Mouse (Mus musculus) cerebellum, adult 11-12 months (tissue): ENCODE measurements at regions not wholly inside any gene's neighbourhood (a gene's known extent, or its start where the extent isn't known, plus 50 kb on each side); places are given as distances from the start of the nearest gene placed in this dataset.

ENCODE experiments used
- DNase-seq: peaks from one replicate; pipeline ENCODE4 v3.0.0; 2022

- DNase-seq = no peak
Observed at GRCm38 (mm10) chr12:107723860-107724320, 235.5 kb downstream of the 3110018I06Rik start.

DNA sequence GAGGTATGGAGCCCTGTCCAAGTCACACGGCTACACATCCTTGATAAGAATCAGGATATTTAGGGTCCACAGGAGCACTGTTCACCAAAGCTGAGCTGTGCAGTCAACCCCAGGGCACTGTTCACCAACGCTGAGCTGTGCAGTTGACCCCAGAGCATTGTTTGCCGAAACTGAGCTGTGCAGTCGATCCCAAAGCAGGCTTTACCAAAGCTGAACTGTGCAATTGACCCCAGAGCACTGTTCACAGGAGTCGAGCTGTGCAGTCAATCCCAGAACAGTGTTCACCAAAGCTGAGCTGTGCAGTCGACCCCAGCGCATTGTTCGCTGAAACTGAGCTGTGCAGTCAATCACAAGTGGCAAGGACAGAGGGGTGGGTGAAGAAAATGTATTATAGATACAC, 236.0 kb downstream of the 3110018I06Rik start:
- DNase-seq = no peak

- DNase-seq = no peak
Observed at GRCm38 (mm10) chr12:107728865-107729264, 240.4 kb downstream of the 3110018I06Rik start.

- DNase-seq = no peak
Observed at GRCm38 (mm10) chr12:107729301-107729700, 240.9 kb downstream of the 3110018I06Rik start.

- DNase-seq = no peak
Observed at GRCm38 (mm10) chr12:107730940-107731339, 242.5 kb downstream of the 3110018I06Rik start.

DNA sequence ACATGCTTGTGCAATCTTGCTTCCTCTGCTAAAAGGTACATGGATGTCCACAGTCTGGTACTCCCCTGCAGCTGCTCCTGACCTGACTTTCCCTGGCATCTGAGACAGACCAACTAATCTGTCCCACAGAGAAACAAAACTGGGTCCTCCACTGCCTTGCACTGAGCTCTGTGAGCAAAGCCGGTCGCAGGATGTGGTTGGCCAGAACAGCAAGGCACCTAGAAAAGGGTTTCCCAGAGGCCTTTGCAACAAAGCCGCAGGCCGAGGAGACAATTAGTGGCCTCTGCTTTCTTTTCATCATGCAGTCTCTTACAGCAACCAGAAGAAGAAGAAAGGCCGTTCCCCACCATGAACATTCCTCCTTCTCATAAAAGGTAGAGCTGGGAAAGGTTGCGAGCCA, 246.1 kb downstream of the 3110018I06Rik start:
- DNase-seq = no peak

- DNase-seq = no peak
Observed at GRCm38 (mm10) chr12:107742641-107743040, 254.2 kb downstream of the 3110018I06Rik start.

DNA sequence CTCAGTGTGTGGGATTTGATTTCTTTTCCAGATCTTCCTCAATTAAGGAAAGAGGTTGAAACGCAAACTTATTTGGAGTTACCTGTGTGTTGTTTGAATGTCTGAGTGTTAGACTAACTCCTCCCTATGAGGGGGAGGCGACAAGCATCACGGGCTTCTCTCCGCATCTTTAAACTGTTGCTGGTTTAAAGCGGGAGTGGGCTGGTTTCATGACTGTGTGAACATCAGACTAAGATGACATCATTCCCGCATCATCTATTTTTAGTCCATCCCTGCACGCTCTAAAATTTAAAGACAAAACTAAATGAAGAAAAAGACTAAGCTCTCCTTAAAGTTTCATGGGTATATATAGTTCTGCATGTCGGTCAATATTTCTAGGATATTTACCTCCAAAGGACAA, 256.4 kb downstream of the 3110018I06Rik start:
- DNase-seq = no peak

- DNase-seq = no peak
Observed at GRCm38 (mm10) chr12:107748481-107749380, 254.7 kb downstream of the Bcl11b start.

GRCm38 (mm10) chr12:107749381-107750085, 253.9 kb downstream of the Bcl11b start:
- DNase-seq = no peak

GRCm38 (mm10) chr12:107750285-107750927, 253.0 kb downstream of the Bcl11b start:
- DNase-seq = no peak

GRCm38 (mm10) chr12:107752126-107752525, 251.3 kb downstream of the Bcl11b start:
- no peak for DNase-seq

DNA sequence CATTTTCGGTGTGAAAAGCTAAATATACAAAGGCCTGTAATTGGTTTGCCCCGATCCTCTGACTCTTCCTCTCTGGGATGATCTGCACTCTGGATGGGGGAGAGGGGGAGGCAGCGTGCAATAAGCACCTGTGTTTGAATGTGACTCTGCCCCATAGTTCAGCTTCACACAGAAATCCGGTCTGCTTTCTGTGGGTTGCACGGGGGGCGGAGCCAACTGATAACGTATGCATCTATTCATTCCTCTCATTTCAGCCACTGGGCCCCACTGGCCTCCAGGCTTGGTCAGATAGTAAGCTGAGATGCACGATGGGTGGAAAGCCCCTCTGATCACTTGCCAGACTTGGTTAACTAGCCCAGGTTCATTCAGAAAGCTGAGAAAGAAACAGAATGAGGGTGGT, 250.8 kb downstream of the Bcl11b start:
- DNase-seq = no peak

DNA sequence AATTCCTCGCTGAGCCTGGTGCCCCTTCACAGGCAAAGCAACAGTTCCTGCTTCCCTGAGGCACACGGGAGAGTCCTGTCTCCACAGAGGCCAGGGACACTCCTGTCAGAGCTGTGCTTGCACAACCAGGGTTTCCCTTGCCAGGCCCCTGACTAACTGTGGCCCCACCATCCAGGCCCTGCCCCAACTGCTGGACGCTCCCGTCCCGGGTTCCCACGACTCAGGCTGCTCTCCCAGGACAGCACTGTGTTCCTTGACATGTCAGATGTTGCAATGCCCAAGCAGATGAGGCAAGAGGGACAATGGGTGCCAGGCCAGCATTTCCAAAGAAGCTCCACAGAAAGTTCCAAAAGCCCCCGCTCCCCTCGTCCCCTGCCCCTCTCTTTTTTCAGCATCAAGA, 250.4 kb downstream of the Bcl11b start:
- DNase-seq = no peak

DNA sequence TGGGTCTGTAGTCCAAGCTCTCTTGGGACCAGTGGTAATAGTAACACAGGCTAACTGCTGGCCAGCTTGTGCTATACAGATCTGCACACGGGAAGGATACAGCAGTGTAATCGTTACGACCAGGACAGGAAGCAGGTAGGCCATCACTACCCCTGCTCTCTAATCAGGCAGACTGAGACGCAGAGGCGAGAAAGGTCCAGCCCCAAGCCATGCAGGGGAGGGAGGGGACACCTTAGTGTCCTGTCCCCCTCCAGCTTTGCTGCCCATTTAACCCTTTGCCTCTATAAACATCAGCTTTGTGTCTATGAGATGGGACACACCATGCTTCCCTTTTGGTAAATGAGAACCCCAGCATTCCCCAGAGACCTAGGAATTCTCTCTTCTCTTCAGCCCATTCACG, 249.9 kb downstream of the Bcl11b start:
- no peak for DNase-seq

GRCm38 (mm10) chr12:107754885-107755284, 248.5 kb downstream of the Bcl11b start:
- no peak for DNase-seq

DNA sequence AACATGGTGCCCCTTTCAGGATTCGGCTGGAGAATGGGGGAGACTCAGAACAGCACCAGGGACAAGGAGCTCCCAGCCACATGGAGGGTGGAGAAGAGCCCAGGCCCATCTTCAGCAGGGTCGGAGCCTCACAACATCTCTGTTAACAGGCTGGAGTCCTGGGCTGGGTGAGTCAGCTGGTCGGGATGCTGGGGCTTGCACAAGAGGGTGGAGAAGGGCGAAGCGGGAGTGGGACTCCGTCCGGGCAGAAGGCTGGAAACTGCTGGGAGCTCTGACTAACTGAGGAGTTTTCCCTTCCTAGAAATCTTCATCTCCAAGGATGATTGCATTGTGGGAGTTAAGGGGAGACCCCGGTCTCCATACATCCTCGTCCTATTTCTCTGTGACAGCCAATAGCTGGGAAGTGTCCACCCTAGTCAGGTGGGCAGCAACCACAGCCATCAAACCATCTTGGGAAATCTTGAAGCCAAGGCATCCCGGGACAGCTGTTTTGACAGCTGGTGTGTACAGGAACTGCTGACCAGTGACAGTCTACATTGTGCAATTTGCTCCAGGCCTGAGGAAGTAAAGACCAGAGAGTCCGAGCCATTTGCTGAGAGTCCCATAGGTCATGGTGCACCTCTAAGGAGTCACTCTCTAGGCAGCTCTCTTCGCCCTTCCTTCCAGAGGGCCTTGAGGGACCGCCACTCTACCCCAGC, 247.4 kb downstream of the Bcl11b start:
- DNase-seq = no peak

- DNase-seq = no peak
Observed at GRCm38 (mm10) chr12:107757184-107757583, 246.2 kb downstream of the Bcl11b start.

- no peak for DNase-seq
Observed at GRCm38 (mm10) chr12:107757996-107758791, 245.2 kb downstream of the Bcl11b start.

GRCm38 (mm10) chr12:107759291-107759690, 244.1 kb downstream of the Bcl11b start:
- DNase-seq = no peak

DNA sequence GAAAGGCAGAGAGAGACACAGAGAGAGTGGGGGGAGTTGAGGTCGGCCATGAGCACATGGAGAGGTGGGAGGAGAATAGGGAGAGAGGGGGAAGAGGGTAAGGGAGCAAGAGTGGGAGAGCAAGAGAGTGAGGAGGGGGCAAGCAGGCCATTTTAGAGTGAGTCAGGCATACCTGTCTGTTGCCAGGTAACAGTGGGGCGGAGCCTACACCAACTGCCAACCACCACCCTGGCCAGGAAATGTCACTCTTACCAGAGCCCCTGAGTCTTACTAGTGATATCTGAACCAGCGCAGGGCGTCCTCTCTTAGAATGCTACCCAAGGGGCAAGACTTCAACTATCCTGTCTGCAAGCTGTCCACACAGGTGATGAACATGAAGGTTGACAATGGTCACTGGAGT, 243.5 kb downstream of the Bcl11b start:
- DNase-seq = no peak

DNA sequence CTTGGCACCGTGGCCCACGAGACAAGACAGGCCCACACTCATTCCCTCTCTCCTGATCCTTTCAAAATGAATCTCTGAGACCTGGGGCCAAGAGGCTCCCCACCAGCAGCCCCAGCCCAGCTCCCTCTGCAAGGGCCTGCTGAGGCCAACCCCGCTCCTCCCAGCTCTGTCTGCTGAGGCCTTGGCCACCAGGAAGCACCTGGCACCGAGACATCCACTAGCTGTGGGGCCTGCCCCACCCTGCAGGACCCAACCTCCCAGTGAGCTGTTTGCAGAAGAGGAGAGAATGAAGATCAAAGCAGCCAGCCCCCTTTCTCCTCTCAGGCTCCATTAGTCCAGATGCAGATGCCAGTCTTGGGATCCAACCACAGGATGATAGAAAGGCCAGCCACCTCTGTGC, 241.3 kb downstream of the Bcl11b start:
- no peak for DNase-seq
